Mouse (Mus musculus): ENCODE results near the gene Arhgap1. TPM values are rescaled to one million over a fixed set of nuclear protein-coding genes. Genes with fewer than 3 reads are reported as not detected.

Gene Arhgap1
- polyA plus RNA-seq, 2 experiments = 22.4 to 32.1 TPM

- Histone ChIP-seq H3K9me3 (ENCODE audit: control insufficient read depth, low read length) (no peaks in the 10 kb centered on the region), H3K4me1 (replicated peaks; ENCODE audit: control insufficient read depth in 2 of 2, insufficient read depth in 2 of 2, low read length in 1 of 2) (peaks cover 25 to 31% of the 10 kb centered on the region in 2 experiments), H3K27me3 (ENCODE audit: control insufficient read depth, insufficient read depth, low read length) (no peaks in the 10 kb centered on the region), H3K9ac (replicated peaks) (no peak overlapping the region), H3K4me3 (ENCODE audit: insufficient read depth in 1 of 2, low read depth in 2 of 2, low read length in 2 of 2) (no peak overlapping the region), H3K36me3 (replicated peaks; ENCODE audit: control insufficient read depth, insufficient read depth, low read depth) (peaks cover 29% of the 10 kb centered on the region), H3K27ac (no peak overlapping the region), H3K4me2 (ENCODE audit: low read depth) (no peak overlapping the region)
- TF ChIP-seq EP300 (IDR thresholded peaks at IDR 0.05; ENCODE audit: low read depth) = no peak
- no peak for TF ChIP-seq CTCF (IDR thresholded peaks at IDR 0.05; ENCODE audit: low read depth)
- ATAC-seq (ENCODE audit: insufficient read depth) (no peak), DNase-seq (ENCODE audit: low read depth in 3 of 3, low spot score in 3 of 3) (no peak)
- 79% methylated on average over 11 of the region's 11 CpGs for WGBS (ENCODE audit: insufficient replicate concordance)
Measured at GRCm38 (mm10) chr2:91645811-91646210, 3.8 kb upstream of the Arhgap1 start.

GRCm38 (mm10) chr2:91646733-91647132 lies 2.9 kb upstream of the Arhgap1 start:
- peak in 2 of 3 experiments; percentile 48 to 56 for DNase-seq (ENCODE audit: low read depth in 3 of 3, low spot score in 3 of 3)
- H3K27me3 ChIP-seq (ENCODE audit: control insufficient read depth, insufficient read depth, low read length) = no peaks in the 10 kb centered on the region

GRCm38 (mm10) chr2:91649152-91649551 lies 508 bp upstream of the Arhgap1 start:
- H3K27me3 ChIP-seq (ENCODE audit: control insufficient read depth, insufficient read depth, low read length) = no peaks in the 10 kb centered on the region
- H3K9me3 ChIP-seq (ENCODE audit: control insufficient read depth, low read length) = no peaks in the 10 kb centered on the region
- H3K4me2 ChIP-seq (ENCODE audit: low read depth) = peak overlapping the region; percentile 96
- peaks cover 29% of the 10 kb centered on the region for H3K36me3 ChIP-seq (replicated peaks; ENCODE audit: control insufficient read depth, insufficient read depth, low read depth)
- ATAC-seq (ENCODE audit: insufficient read depth) (no peak; the same call in 1 of the 2 replicates), DNase-seq (ENCODE audit: low read depth in 3 of 3, low spot score in 3 of 3) (no peak)
- WGBS (ENCODE audit: insufficient replicate concordance) = 2% methylated on average over 15 of the region's 15 CpGs
- no peak for TF ChIP-seq EP300 (IDR thresholded peaks at IDR 0.05; ENCODE audit: low read depth)
- no peak for TF ChIP-seq CTCF (IDR thresholded peaks at IDR 0.05; ENCODE audit: low read depth)
- H3K9ac ChIP-seq (replicated peaks) = peak overlapping the region; percentile 82
- H3K4me1 ChIP-seq (replicated peaks; ENCODE audit: control insufficient read depth in 2 of 2, insufficient read depth in 2 of 2, low read length in 1 of 2) = peaks cover 10 to 12% of the 10 kb centered on the region in 2 experiments
- H3K27ac ChIP-seq = peak overlapping the region; percentile 81
- peak overlapping the region; percentile 90 to 100 for H3K4me3 ChIP-seq (ENCODE audit: insufficient read depth in 1 of 2, low read depth in 2 of 2, low read length in 2 of 2)

More at GRCm38 (mm10) chr2:91646733-91647132, 2.9 kb upstream of the Arhgap1 start:
- WGBS (ENCODE audit: insufficient replicate concordance) = 17% methylated on average over 1 of the region's 1 CpGs
- Histone ChIP-seq H3K36me3 (replicated peaks; ENCODE audit: control insufficient read depth, insufficient read depth, low read depth) (peaks cover 29% of the 10 kb centered on the region), H3K9me3 (ENCODE audit: control insufficient read depth, low read length) (no peaks in the 10 kb centered on the region), H3K4me1 (replicated peaks; ENCODE audit: control insufficient read depth in 2 of 2, insufficient read depth in 2 of 2, low read length in 1 of 2) (peaks cover 29 to 34% of the 10 kb centered on the region in 2 experiments), H3K27ac (no peak overlapping the region), H3K4me2 (ENCODE audit: low read depth) (no peak overlapping the region), H3K4me3 (ENCODE audit: insufficient read depth in 1 of 2, low read depth in 2 of 2, low read length in 2 of 2) (no peak overlapping the region), H3K9ac (replicated peaks) (no peak overlapping the region)
- no peak for ATAC-seq (ENCODE audit: insufficient read depth)
- TF ChIP-seq CTCF (IDR thresholded peaks at IDR 0.05; ENCODE audit: low read depth) (peak; percentile 86), EP300 (IDR thresholded peaks at IDR 0.05; ENCODE audit: low read depth) (no peak)

GRCm38 (mm10) chr2:91650360-91650995 lies 818 bp downstream of the Arhgap1 start:
- peaks cover 20% of the 10 kb centered on the region for H3K36me3 ChIP-seq (replicated peaks; ENCODE audit: control insufficient read depth, insufficient read depth, low read depth)
- ATAC-seq (ENCODE audit: insufficient read depth) (peak; percentile 40), DNase-seq (ENCODE audit: low read depth in 3 of 3, low spot score in 3 of 3) (no peak)
- peak overlapping the region; percentile 90 to 100 for H3K4me3 ChIP-seq (ENCODE audit: insufficient read depth in 1 of 2, low read depth in 2 of 2, low read length in 2 of 2)
- peaks cover 10% of the 10 kb centered on the region in 2 experiments for H3K4me1 ChIP-seq (replicated peaks; ENCODE audit: control insufficient read depth in 2 of 2, insufficient read depth in 2 of 2, low read length in 1 of 2)
- peak overlapping the region; percentile 78 for H3K9ac ChIP-seq (replicated peaks)
- no peaks in the 10 kb centered on the region for H3K9me3 ChIP-seq (ENCODE audit: control insufficient read depth, low read length)
- H3K27ac ChIP-seq = peak overlapping the region; percentile 76
- no peak for TF ChIP-seq EP300 (IDR thresholded peaks at IDR 0.05; ENCODE audit: low read depth)
- TF ChIP-seq CTCF (IDR thresholded peaks at IDR 0.05; ENCODE audit: low read depth) = no peak
- WGBS (ENCODE audit: insufficient replicate concordance) = 8% methylated on average over 16 of the region's 16 CpGs
- H3K27me3 ChIP-seq (ENCODE audit: control insufficient read depth, insufficient read depth, low read length) = no peaks in the 10 kb centered on the region
- H3K4me2 ChIP-seq (ENCODE audit: low read depth) = peak overlapping the region; percentile 96

- Histone ChIP-seq H3K27ac (no peak overlapping the region), H3K27me3 (ENCODE audit: control insufficient read depth, insufficient read depth, low read length) (no peaks in the 10 kb centered on the region), H3K4me1 (replicated peaks; ENCODE audit: control insufficient read depth in 2 of 2, insufficient read depth in 2 of 2, low read length in 1 of 2) (peaks cover 10% of the 10 kb centered on the region in 2 experiments), H3K4me2 (ENCODE audit: low read depth) (peak overlapping the region; percentile 96), H3K36me3 (replicated peaks; ENCODE audit: control insufficient read depth, insufficient read depth, low read depth) (peaks cover 18% of the 10 kb centered on the region), H3K9me3 (ENCODE audit: control insufficient read depth, low read length) (no peaks in the 10 kb centered on the region), H3K9ac (replicated peaks) (no peak overlapping the region), H3K4me3 (ENCODE audit: insufficient read depth in 1 of 2, low read depth in 2 of 2, low read length in 2 of 2) (no peak overlapping the region; a peak in 1 of 4 replicates)
- ATAC-seq (ENCODE audit: insufficient read depth) (no peak), DNase-seq (ENCODE audit: low read depth in 3 of 3, low spot score in 3 of 3) (no peak)
- no peak for TF ChIP-seq EP300 (IDR thresholded peaks at IDR 0.05; ENCODE audit: low read depth)
- no peak for TF ChIP-seq CTCF (IDR thresholded peaks at IDR 0.05; ENCODE audit: low read depth)
- 75% methylated on average over 14 of the region's 14 CpGs for WGBS (ENCODE audit: insufficient replicate concordance)
Measured at GRCm38 (mm10) chr2:91651458-91652258, 2.0 kb downstream of the Arhgap1 start.
